Mouse (Mus musculus): ENCODE data around the gene Msantd1.

The Msantd1 gene

GRCm38 (mm10) chr5:34972471-34972870, 64.7 kb downstream of the Msantd1 start:
- no peak for DNase-seq (ENCODE audit: low read depth)

Data from NIH3T3 (cell line).